Mouse (Mus musculus) adrenal gland, adult (tissue): ENCODE data around the gene Ccdc85c.

Experiments
- DNase-seq, 2 experiments: peaks; one replicate each; pipeline ENCODE4 v3.0.0; 2022 to 2023; ENCODE audit warnings: low spot score in 1 of 2; ENCODE audit not compliant: inconsistent age in 2 of 2

Ccdc85c gene

DNA sequence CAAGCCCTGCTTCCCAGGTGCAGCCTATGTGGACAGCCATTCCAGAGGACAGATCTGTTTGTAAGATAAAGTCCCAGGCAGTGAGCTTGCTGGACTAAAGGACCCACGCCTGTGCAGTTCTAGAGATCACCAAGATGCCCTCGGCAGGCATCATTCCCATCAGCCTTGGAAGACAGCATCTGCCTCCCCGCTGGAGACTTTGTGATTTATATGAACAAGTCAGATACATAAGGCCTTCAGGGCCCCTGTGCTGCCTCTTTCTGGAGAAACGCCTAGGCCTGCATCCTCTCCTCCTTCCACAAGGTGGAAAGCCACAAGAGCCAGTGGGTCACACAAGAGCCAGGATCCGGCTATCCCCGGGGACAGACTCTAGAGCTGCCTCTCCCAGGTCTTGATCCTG is 33.6 kb downstream of the Ccdc85c start:
- DNase-seq = peak in 1 of 2 experiments; percentile 39

DNA sequence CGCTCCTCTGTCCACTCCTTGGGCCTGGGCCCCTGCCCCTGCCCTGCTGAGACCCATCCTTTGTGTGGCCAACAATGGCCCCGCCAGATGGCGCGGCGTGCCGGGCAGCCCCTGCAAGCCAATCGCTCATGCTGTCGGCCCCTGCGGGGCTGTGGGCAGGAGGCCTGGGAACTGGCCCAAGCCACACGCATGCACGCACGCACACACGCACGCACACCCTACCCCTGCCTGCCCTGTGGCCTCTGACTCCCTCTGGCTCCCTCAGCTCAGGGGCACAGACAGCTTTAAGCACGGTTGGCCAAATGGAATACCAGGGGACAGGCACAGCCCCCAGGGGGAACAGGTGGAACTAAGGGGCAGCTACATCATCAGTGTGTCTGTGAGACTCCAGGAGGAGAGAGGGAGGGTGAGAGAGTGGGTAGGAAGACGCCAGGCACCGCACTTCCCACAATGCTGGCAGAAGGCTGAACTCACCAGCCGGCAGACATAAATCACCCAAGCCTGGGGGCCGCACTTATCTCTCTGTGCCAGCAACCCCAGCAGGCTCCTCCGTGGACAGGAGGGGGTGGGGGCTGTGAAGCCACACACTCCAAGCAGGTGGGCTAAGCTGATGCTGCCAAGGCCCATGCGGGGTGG is 34.2 kb downstream of the Ccdc85c start:
- peak; percentile 48 to 72 for DNase-seq

- no peak for DNase-seq
Measured at GRCm38 (mm10) chr12:108240401-108240890, 34.8 kb downstream of the Ccdc85c start.

DNA sequence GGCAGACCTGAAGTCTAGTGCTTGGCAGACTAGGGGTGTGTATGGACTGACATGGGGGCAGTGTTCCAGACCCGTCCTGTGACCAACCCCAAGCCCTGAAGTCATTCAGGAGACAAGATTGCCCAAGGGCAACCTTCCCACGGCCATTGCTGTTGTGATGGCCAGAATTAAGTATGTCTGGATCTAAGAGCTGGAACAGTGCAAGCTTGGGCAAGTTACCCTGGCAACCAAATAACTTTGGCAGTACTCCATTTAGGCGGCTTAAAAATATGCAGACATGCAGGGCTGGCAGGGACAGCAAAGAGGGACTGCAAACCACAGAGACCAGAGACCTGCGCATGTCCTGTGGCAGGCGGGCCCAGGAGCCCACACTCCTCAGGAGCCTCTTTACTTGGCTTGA is 35.8 kb downstream of the Ccdc85c start:
- peak; percentile 72 to 89 for DNase-seq

- no peak for DNase-seq
Measured at GRCm38 (mm10) chr12:108238395-108239035, 36.7 kb downstream of the Ccdc85c start.

GRCm38 (mm10) chr12:108237300-108238006 is 37.8 kb downstream of the Ccdc85c start:
- DNase-seq = peak in 1 of 2 experiments; percentile 42

DNA sequence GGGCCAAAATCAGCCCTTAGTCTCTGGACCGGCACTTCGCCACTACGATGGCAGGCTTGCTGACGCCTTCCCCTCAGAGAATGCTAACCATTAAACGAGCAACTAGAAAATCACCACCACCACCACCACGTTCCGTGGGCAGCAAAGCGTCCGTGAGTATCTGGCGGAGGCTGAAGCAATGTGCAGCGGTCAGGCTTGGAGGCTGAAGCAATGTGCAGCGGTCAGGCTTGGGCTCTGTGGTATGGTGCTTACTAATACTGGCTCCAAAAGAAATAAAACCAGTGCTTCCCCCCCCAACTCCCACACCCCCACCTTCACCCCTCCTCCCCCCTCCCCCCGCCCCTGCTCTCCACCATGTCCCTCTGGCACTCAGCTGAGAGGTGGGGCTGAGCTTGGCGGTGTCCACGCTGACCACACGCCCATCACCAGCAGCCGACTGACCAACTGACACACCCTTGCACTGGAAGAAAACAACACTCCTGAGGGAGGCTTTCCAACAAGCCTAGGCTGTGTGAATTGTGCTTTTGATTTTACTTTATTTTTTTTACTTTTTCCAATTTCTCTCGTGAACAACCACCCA is 39.2 kb downstream of the Ccdc85c start:
- no peak for DNase-seq

DNA sequence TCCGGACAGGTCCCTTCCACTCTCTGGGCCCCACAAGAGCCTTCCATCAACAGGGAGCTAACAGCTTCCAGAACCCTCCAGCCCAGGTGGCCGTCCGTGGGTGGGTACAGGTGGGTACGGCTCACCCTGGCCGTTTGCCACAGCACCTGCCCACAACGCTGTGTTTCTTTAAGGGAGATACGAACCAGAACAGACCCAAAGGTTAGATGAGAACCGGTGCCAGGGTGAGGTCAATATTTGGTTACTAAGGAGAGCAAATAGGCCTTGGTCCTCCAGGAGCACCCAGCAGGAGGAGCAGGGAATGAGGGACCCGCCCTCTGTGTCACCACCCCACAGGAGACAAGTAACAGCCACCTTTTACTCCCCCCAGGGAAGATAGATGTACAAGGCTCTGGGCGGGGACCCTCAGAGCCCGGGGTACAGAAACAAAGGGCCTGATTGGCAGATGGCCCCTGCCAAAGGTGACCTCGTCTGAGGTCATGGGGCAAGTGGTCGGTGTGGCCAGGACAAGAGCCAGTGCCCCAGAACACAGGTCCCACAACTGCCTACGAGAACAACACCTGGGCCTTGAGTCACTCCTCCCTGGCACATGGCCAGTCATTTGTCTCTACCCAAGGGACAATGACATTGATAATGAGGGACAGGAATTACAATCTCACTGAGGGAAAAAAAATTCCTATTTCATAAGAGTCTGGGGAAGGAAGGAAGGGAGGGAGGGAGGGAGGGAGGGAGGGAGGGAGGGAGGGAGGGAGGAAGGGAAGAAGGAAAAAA is 40.2 kb downstream of the Ccdc85c start:
- DNase-seq = no peak

GRCm38 (mm10) chr12:108233736-108234135 is 41.5 kb downstream of the Ccdc85c start:
- no peak for DNase-seq

- no peak for DNase-seq
Measured at GRCm38 (mm10) chr12:108231901-108232300, 43.3 kb downstream of the Ccdc85c start.

- peak; percentile 55 to 80 for DNase-seq
Measured at GRCm38 (mm10) chr12:108230821-108231794, 44.1 kb downstream of the Ccdc85c start.

DNA sequence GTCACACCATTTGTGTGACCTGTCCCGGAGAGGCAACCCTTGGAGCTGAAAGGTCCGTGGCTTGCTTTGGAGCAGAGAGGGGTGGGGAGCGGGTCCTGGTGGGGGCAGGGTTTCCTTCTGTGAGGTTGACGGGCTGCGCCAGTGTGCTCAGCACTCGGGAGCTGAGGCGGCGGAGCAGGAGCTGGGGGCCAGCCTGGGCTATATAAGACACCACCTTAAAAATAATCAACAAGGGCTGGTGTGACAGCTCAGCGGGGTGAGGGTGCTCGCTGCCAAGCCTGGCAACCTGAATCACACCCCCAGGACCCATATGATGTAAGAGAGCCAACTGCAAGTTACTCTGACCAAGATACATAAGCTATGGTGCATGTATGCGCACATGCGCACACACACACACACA is 45.1 kb downstream of the Ccdc85c start:
- no peak for DNase-seq

DNA sequence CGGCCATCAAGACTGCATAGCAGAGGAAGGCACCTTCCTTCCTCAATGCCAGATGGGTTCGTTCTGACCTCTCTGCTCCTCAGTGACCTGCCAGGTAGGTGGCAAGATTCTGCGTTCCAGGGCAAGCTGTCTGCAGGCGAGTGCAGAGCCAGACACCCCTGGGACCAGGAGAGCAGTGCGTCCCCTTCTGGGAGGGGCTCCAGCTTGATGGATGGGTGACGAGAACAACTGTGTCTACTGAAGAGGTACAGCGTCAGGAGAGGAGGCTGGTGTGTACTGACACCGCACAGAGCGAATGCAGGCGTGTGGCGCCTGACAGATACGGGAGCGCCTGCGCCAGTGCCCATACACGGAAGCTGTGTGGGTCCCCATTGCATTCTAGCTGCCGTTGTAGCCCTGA is 47.7 kb downstream of the Ccdc85c start:
- no peak for DNase-seq

GRCm38 (mm10) chr12:108226941-108227340 is 48.3 kb downstream of the Ccdc85c start:
- no peak for DNase-seq

DNA sequence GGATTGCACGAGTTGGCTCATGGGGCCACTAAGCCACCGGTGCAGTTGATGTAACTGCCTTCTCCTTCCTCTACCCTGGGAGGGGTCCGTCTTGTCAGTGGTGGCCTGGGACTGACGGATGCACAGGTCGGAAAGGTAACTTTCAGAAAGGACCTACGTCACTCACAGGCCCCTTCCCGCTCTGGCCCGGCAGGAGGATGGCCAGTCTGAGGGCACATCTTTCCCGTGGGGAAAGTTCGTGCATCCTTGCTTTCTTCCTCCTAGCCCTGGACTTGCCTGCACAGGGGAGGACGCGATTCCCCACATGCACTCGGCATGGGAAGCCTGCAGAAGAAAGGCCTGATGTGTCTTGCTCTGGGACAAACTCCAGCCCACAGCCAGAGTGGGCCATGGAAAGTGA is 49.0 kb downstream of the Ccdc85c start:
- no peak for DNase-seq

DNA sequence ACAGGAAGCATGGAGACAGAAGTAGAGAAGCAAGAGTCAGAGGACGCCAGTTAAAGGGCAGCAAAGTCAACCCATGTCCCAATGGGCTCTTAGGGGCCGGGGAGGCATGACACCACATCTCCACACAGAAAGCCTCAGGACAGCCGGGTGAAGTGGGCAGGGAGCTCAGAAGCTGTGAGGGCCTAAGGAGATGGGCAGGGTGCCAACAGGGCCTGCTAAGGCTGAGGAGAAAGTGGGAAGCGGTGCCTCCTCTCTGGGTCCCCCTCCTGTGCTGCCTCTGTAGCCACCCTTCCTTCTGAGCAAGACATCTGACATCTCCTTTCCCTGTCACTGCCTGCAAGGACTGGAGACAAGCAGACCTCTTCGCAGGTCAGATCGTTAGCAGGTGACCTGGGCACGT is 49.4 kb downstream of the Ccdc85c start:
- DNase-seq = no peak

GRCm38 (mm10) chr12:108223357-108223756 is 51.9 kb downstream of the Ccdc85c start:
- no peak for DNase-seq

DNA sequence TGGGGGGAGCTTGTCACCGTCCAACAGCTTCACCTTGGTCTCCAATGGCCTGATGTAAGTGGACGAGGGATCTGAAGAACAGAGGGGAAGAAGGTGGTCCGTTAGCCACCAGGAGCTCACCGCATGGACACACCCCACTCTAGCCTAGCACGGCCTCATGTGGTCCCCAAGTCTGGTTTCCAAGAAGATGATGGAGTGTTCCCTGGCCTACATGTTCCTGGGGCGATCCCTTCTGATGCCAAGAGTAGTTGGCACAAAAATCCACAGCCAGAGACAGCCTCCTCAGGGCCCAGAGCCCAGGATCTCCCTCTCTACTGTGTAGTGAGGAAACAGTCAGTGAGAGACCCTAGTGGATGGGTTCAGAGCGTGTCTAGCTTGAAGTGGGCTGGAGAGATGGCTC is 53.5 kb downstream of the Ccdc85c start:
- DNase-seq = no peak

DNA sequence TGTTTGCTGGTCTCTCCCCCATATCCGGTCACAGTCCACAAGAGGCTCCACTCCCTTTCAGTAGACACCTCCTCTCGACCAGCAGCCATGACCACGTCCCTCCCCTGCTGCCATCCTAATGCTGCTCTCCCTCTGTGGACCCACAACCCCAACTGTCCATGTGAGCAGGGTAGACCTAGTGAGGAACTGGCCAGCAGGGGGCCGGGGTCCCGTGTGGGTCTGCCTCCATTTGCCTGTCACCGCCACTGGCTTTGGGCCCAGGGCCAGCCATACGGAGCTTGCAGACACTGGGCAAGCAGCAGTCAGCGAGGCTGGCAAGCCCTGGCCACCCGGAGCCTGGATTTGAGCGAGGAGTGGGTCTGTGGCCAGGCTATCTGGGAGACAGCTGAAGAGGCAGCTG is 54.0 kb downstream of the Ccdc85c start:
- DNase-seq = no peak

DNA sequence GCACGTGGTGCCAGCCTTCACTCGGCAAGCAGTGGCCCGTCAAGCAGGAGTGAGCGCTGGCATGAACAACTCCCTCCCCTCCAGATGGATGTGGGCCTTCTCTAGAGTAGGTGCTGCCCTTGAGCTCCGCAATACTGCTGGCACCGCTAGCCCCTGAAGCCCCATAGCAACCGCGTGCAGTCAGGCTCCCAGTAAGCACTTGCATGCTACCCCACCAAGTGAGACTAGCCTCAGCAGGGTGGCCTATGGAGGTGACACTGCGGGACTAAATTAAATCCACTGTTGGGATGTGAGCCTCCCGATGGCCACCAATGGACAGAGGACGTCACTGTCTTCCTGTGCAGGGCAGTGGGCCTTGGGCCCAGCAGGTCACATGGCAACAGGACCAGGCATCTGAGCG is 54.6 kb downstream of the Ccdc85c start:
- peak in 1 of 2 experiments; percentile 72 for DNase-seq
